Mouse (Mus musculus): ENCODE data around the gene Krt27. TPM values are rescaled to one million over a fixed set of nuclear protein-coding genes. Genes with fewer than 3 reads are reported as not detected.
A peak's percentile ranks its signal among the peaks of the same experiment; 100 is the strongest.

Gene Krt27
- polyA plus RNA-seq, 1 experiment: not detected

- TF ChIP-seq CTCF (IDR thresholded peaks at IDR 0.05; ENCODE audit: insufficient read depth, low read depth, low read length): no peak
- no peak for TF ChIP-seq POLR2A (IDR thresholded peaks at IDR 0.05; ENCODE audit: insufficient read depth, low read depth, low read length)
- Histone ChIP-seq H3K4me3 (ENCODE audit: insufficient read depth, low read depth, low read length) (no peak within 1 kb of the TSS), H3K27ac (ENCODE audit: insufficient read depth, low read depth, low read length) (no peak within 1 kb of the TSS), H3K4me1 (ENCODE audit: control insufficient read depth, insufficient read depth, low read length) (peaks cover 6% of the 10 kb centered on the region; the same call in 1 of the 2 replicates)
- WGBS: 85% methylated on average over 4 of the region's 4 CpGs
Observed at GRCm38 (mm10) chr11:99389264-99389663, 38.4 kb upstream of the Krt27 start, which contains the start of gene Krt10. Gene Krt10, minus strand, starts transcription at chr11:99389364.

- TF ChIP-seq CTCF (IDR thresholded peaks at IDR 0.05; ENCODE audit: insufficient read depth, low read depth, low read length) (no peak), POLR2A (IDR thresholded peaks at IDR 0.05; ENCODE audit: insufficient read depth, low read depth, low read length) (no peak)
- Histone ChIP-seq H3K27ac (ENCODE audit: insufficient read depth, low read depth, low read length) (no peak overlapping the region), H3K4me3 (ENCODE audit: insufficient read depth, low read depth, low read length) (no peak overlapping the region), H3K4me1 (ENCODE audit: control insufficient read depth, insufficient read depth, low read length) (peaks cover 6% of the 10 kb centered on the region; the same call in 1 of the 2 replicates)
- WGBS: 93% methylated on average over 18 of the region's 18 CpGs
Observed at GRCm38 (mm10) chr11:99388661-99389060, 37.8 kb upstream of the Krt27 start.

DNA sequence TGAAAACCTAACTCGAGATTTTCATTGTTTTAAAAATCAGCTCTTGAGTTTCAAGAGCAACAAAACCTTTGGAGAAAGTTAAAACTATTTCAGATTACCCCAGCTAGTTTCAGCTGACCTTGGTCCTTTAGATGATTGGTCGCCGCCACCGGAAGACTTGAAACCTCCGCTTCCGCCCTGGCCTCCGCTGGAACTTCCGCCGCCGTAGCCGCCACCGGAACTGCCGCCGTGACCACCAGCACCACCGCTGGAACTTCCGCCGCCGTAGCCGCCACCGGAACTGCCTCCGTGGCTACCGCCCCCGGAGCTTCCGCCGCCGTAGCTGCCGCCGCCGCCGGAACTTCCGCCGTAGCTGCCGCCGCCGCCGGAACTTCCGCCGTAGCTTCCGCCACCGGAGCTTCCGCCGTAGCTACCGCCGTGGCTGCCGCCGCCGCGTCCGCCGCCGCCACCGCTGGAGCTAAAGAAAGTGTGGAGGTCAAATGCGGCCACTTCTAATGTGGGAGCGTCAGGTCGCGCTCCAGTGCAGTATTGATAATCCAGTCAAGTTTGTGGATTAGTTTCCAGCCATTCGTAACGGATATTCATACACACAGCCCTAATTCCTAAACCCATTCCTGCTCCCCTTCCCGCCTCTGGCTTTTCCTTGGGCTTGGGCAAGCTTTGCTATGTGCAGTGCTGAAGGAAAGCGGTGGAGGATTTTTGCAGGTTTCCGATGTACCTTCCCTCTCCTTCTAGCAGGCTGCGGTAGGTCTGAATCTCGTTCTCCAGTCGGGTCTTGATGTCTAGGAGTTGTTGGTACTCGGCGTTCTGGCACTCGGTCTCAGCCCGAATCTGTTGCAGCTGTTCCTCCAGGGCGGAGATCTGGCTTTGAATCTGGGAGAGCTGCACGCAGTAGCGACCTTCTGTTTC is 35.2 kb upstream of the Krt27 start:
- Histone ChIP-seq H3K4me1 (ENCODE audit: control insufficient read depth, insufficient read depth, low read length) (peaks cover 6% of the 10 kb centered on the region; the same call in 1 of the 2 replicates), H3K27ac (ENCODE audit: insufficient read depth, low read depth, low read length) (peak overlapping the region; percentile 86), H3K4me3 (ENCODE audit: insufficient read depth, low read depth, low read length) (peak overlapping the region; percentile 75)
- no peak for TF ChIP-seq CTCF (IDR thresholded peaks at IDR 0.05; ENCODE audit: insufficient read depth, low read depth, low read length)
- peak; percentile 77 for TF ChIP-seq POLR2A (IDR thresholded peaks at IDR 0.05; ENCODE audit: insufficient read depth, low read depth, low read length)
- WGBS: under 1% methylated on average over 71 of the region's 71 CpGs

- TF ChIP-seq CTCF (IDR thresholded peaks at IDR 0.05; ENCODE audit: insufficient read depth, low read depth, low read length): peak; percentile 48; the same call in 1 of the 2 replicates
- no peak for TF ChIP-seq POLR2A (IDR thresholded peaks at IDR 0.05; ENCODE audit: insufficient read depth, low read depth, low read length)
- H3K4me1 ChIP-seq (ENCODE audit: control insufficient read depth, insufficient read depth, low read length): no peaks in the 10 kb centered on the region
- WGBS: 10% methylated on average over 5 of the region's 5 CpGs
- H3K27ac ChIP-seq (ENCODE audit: insufficient read depth, low read depth, low read length): no peak overlapping the region
- H3K4me3 ChIP-seq (ENCODE audit: insufficient read depth, low read depth, low read length): no peak overlapping the region
Observed at GRCm38 (mm10) chr11:99379568-99379967, 28.7 kb upstream of the Krt27 start.

DNA sequence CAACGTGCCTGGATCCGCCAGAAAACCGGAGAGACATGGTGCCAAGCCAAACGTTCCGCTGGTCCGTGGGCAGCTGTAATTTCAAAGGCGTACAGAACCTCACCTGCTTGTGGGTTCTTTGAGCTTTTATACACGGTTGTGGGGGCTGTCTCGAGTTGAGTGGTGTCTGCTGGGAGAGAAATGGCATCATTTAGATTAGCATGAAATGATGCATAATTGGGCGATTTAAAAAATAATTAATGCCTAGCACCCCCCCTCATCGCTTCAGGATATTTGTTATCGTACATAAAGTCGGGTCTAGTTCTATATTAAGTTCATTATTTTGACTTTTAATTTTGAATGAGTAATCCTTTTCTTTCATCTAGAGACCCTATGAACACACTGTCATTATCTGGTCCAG is 23.9 kb upstream of the Krt27 start, which contains the start of gene Krt28:
Gene Krt28, minus strand, starts transcription at position 101 of the 400 bp plus-strand sequence.
- H3K4me1 ChIP-seq (ENCODE audit: control insufficient read depth, insufficient read depth, low read length): peaks cover 4% of the 10 kb centered on the region; the same call in 1 of the 2 replicates
- H3K4me3 ChIP-seq (ENCODE audit: insufficient read depth, low read depth, low read length): no peak within 1 kb of the TSS
- no peak within 1 kb of the TSS for H3K27ac ChIP-seq (ENCODE audit: insufficient read depth, low read depth, low read length)
- TF ChIP-seq CTCF (IDR thresholded peaks at IDR 0.05; ENCODE audit: insufficient read depth, low read depth, low read length) (no peak), POLR2A (IDR thresholded peaks at IDR 0.05; ENCODE audit: insufficient read depth, low read depth, low read length) (no peak)
- 79% methylated on average over 13 of the region's 13 CpGs for WGBS

DNA sequence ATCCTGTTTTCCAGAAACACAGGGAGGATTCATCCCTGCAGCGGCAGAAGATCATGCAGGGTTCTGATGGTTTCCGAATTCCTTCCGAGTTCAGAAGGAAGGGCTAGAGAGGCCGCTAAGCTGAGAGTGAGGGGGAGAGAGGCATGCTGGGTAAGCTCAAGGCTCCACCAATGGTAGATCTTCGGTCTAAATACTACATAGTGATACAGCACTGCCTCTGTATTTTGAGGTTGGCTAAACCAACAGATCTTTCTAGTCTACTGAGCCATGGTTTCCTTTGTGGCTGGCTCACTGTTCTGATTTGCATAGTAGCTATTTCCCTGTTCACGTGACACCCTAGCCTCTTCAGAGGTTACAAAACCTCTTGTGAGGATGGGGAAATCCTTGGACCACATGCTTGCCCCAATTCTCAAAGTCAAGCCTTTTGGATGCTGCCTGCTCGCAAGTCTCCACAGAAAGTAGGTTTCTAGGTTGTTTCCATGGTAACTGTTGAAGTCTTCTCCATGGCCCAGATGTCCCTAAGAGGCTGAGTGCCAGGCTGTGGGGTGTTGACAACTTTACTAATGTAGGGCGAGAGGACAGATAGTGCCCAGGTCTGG is 19.0 kb upstream of the Krt27 start:
- Histone ChIP-seq H3K4me1 (ENCODE audit: control insufficient read depth, insufficient read depth, low read length) (peaks cover 4% of the 10 kb centered on the region; the same call in 1 of the 2 replicates), H3K27ac (ENCODE audit: insufficient read depth, low read depth, low read length) (no peak overlapping the region), H3K4me3 (ENCODE audit: insufficient read depth, low read depth, low read length) (no peak overlapping the region)
- WGBS: 48% methylated on average over 8 of the region's 8 CpGs
- no peak for TF ChIP-seq POLR2A (IDR thresholded peaks at IDR 0.05; ENCODE audit: insufficient read depth, low read depth, low read length)

- TF ChIP-seq POLR2A (IDR thresholded peaks at IDR 0.05; ENCODE audit: insufficient read depth, low read depth, low read length) (no peak), CTCF (IDR thresholded peaks at IDR 0.05; ENCODE audit: insufficient read depth, low read depth, low read length) (no peak)
- WGBS: 11% methylated on average over 3 of the region's 3 CpGs
- Histone ChIP-seq H3K4me1 (ENCODE audit: control insufficient read depth, insufficient read depth, low read length) (peaks cover 4% of the 10 kb centered on the region; the same call in 1 of the 2 replicates), H3K4me3 (ENCODE audit: insufficient read depth, low read depth, low read length) (no peak overlapping the region), H3K27ac (ENCODE audit: insufficient read depth, low read depth, low read length) (no peak overlapping the region)
Observed at GRCm38 (mm10) chr11:99369229-99369628, 18.3 kb upstream of the Krt27 start.

DNA sequence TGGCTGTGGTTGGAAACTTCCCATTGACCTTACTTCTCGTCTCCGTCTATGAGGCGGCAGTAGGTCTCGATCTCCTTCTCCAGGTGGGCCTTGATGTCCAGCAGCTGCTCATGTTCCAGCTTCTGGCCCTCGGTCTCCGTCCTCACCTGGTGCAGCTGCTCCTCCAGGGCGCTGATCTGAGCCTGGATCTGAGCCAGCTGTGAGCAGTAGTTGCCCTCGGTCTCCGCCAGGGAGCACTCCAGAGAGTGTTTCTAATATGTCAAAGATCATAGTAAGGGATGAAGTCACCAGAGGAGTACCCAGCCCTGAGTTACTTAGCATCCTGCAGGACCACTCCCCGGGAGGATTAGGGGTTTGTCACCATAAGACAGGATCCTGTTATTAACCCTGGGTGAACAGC is 15.9 kb upstream of the Krt27 start:
- no peak overlapping the region for H3K27ac ChIP-seq (ENCODE audit: insufficient read depth, low read depth, low read length)
- TF ChIP-seq POLR2A (IDR thresholded peaks at IDR 0.05; ENCODE audit: insufficient read depth, low read depth, low read length) (no peak), CTCF (IDR thresholded peaks at IDR 0.05; ENCODE audit: insufficient read depth, low read depth, low read length) (no peak)
- peaks cover 4% of the 10 kb centered on the region; the same call in 1 of the 2 replicates for H3K4me1 ChIP-seq (ENCODE audit: control insufficient read depth, insufficient read depth, low read length)
- no peak overlapping the region for H3K4me3 ChIP-seq (ENCODE audit: insufficient read depth, low read depth, low read length)
- 44% methylated on average over 10 of the region's 10 CpGs for WGBS

DNA sequence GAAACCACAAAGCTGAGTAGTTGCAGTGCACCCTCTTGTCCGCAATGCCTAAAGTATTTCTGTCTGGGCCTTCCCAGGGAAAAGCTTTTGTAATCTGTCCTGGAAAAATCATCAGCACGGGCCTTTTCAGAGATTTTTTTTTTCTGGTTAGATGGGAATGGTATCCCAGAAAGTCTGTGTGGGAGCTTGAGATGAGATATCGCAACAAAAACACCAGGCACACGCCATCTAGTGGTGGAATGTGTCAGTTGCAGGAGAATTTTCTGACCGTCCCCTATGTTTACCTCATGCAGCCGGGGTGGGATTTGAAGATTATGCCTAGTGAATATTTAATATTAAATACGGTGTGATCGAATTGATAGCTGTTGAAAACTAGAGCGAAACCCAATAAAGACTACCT is 13.5 kb upstream of the Krt27 start:
- TF ChIP-seq POLR2A (IDR thresholded peaks at IDR 0.05; ENCODE audit: insufficient read depth, low read depth, low read length): no peak
- no peak for TF ChIP-seq CTCF (IDR thresholded peaks at IDR 0.05; ENCODE audit: insufficient read depth, low read depth, low read length)
- 24% methylated on average over 9 of the region's 9 CpGs for WGBS
- no peaks in the 10 kb centered on the region for H3K4me1 ChIP-seq (ENCODE audit: control insufficient read depth, insufficient read depth, low read length)
- no peak overlapping the region for H3K27ac ChIP-seq (ENCODE audit: insufficient read depth, low read depth, low read length)
- no peak overlapping the region for H3K4me3 ChIP-seq (ENCODE audit: insufficient read depth, low read depth, low read length)
